Mouse (Mus musculus) limb, embryonic 12.5 days (tissue): Measurements from ENCODE around the gene Rassf7. TPM values are rescaled to one million over a fixed set of nuclear protein-coding genes. Genes with fewer than 3 reads are reported as not detected.

Experiments
- ATAC-seq: fragments of 200-750 bp; cut with Nextera tagmentation; 2 replicates; pipeline ENCODE4 v1.8.0; 2017; ENCODE audit warnings: low read depth, moderate TSS enrichment; ENCODE audit not compliant: insufficient number of reproducible peaks, insufficient read depth, low FRiP score, low TSS enrichment
- H3K27ac ChIP-seq: fragments of 300-500 bp; sonication (generic); 2 replicates; pipeline ENCODE4 v1.5.1; 2016; ENCODE audit warnings: mild to moderate bottlenecking, moderate library complexity
- H3K27me3 ChIP-seq: fragments of 300-500 bp; sonication (generic); 2 replicates; pipeline ENCODE4 v1.6.1; 2016; ENCODE audit warnings: mild to moderate bottlenecking, moderate library complexity
- H3K36me3 ChIP-seq: fragments of 300-500 bp; sonication (generic); 2 replicates; pipeline ENCODE4 v1.6.1; 2016; ENCODE audit warnings: mild to moderate bottlenecking, moderate library complexity
- H3K4me1 ChIP-seq: fragments of 300-500 bp; sonication (generic); replicated peaks from 2 replicates; pipeline ENCODE4 v1.6.1; 2016
- H3K4me2 ChIP-seq: fragments of 300-500 bp; sonication (generic); 2 replicates; pipeline ENCODE4 v1.6.1; 2016; ENCODE audit warnings: mild to moderate bottlenecking, moderate library complexity
- H3K4me3 ChIP-seq: fragments of 300-500 bp; sonication (generic); replicated peaks from 2 replicates; pipeline ENCODE4 v1.5.1; 2016; ENCODE audit warnings: mild to moderate bottlenecking
- H3K9ac ChIP-seq: fragments of 300-500 bp; sonication (generic); replicated peaks from 2 replicates; pipeline ENCODE4 v1.6.1; 2016; ENCODE audit warnings: mild to moderate bottlenecking, moderate library complexity
- H3K9me3 ChIP-seq: fragments of 300-500 bp; sonication (generic); 2 replicates; pipeline ENCODE4 v1.6.1; 2016; ENCODE audit warnings: mild to moderate bottlenecking, moderate library complexity
- WGBS: fragments of 180-500 bp; shearing (Covaris S2); methylation state at CpG from one replicate; pipeline ENCODE4 v1.1.7; 2016; 5-methylcytosine and 5-hydroxymethylcytosine counted together
- polyA plus RNA-seq: library from polyadenylated mRNA; unstranded; fragments of >200 nt; fragmentation: Nextera tagmentation; extraction: Ambion mirVana; gene quantifications from 2 replicates; pipeline ENCODE4 v1.2.1, GENCODE M21; 2016

The Rassf7 gene
- polyA plus RNA-seq, 1 experiment from 2014 or later: 39.1 TPM

GRCm38 (mm10) chr7:141188733-141189132 is 26.9 kb upstream of the Rassf7 start:
- Histone ChIP-seq H3K9ac (no peak overlapping the region), H3K4me2 (no peak overlapping the region), H3K4me1 (peaks cover 13% of the 10 kb centered on the region), H3K36me3 (peaks cover 36% of the 10 kb centered on the region), H3K27ac (no peak overlapping the region), H3K4me3 (no peak overlapping the region), H3K9me3 (no peaks in the 10 kb centered on the region), H3K27me3 (no peaks in the 10 kb centered on the region)
- ATAC-seq: no peak
- WGBS: 85% methylated on average over 3 of the region's 3 CpGs

- Histone ChIP-seq H3K27ac (no peak overlapping the region), H3K36me3 (peaks cover 36% of the 10 kb centered on the region), H3K9ac (no peak overlapping the region), H3K27me3 (no peaks in the 10 kb centered on the region), H3K4me2 (no peak overlapping the region), H3K9me3 (no peaks in the 10 kb centered on the region), H3K4me3 (no peak overlapping the region), H3K4me1 (peaks cover 16% of the 10 kb centered on the region)
- no peak for ATAC-seq
- WGBS: 87% methylated on average over 3 of the region's 3 CpGs
Observed at GRCm38 (mm10) chr7:141190220-141190619, 25.4 kb upstream of the Rassf7 start.

GRCm38 (mm10) chr7:141191036-141191435 is 24.6 kb upstream of the Rassf7 start:
- H3K4me1 ChIP-seq: peaks cover 20% of the 10 kb centered on the region
- no peak overlapping the region for H3K27ac ChIP-seq
- no peak overlapping the region for H3K4me2 ChIP-seq
- H3K36me3 ChIP-seq: peaks cover 36% of the 10 kb centered on the region
- no peaks in the 10 kb centered on the region for H3K27me3 ChIP-seq
- no peak for ATAC-seq
- H3K9ac ChIP-seq: no peak overlapping the region
- no peak overlapping the region for H3K4me3 ChIP-seq
- WGBS: 93% methylated on average over 14 of the region's 14 CpGs
- no peaks in the 10 kb centered on the region for H3K9me3 ChIP-seq

- Histone ChIP-seq H3K4me1 (peaks cover 20% of the 10 kb centered on the region), H3K27me3 (no peaks in the 10 kb centered on the region), H3K4me3 (peak overlapping the region; percentile 92), H3K9me3 (no peaks in the 10 kb centered on the region), H3K9ac (peak overlapping the region; percentile 93; the same call in 1 of the 2 replicates), H3K36me3 (peaks cover 40% of the 10 kb centered on the region), H3K27ac (no peak overlapping the region), H3K4me2 (peak overlapping the region; percentile 94)
- WGBS: 90% methylated on average over 24 of the region's 24 CpGs
- no peak for ATAC-seq
Observed at GRCm38 (mm10) chr7:141191796-141192685, 23.6 kb upstream of the Rassf7 start.

- Histone ChIP-seq H3K9ac (peak overlapping the region; percentile 93), H3K36me3 (peaks cover 47% of the 10 kb centered on the region), H3K27me3 (no peaks in the 10 kb centered on the region), H3K4me1 (peaks cover 20% of the 10 kb centered on the region), H3K4me3 (peak overlapping the region; percentile 92), H3K27ac (peak overlapping the region; percentile 84), H3K4me2 (peak overlapping the region; percentile 94), H3K9me3 (no peaks in the 10 kb centered on the region)
- no peak for ATAC-seq
- WGBS: 31% methylated on average over 12 of the region's 12 CpGs
Observed at GRCm38 (mm10) chr7:141192776-141193347, 22.8 kb upstream of the Rassf7 start.

GRCm38 (mm10) chr7:141193348-141193856 is 22.3 kb upstream of the Rassf7 start:
- peaks cover 50% of the 10 kb centered on the region for H3K36me3 ChIP-seq
- H3K4me1 ChIP-seq: peaks cover 20% of the 10 kb centered on the region
- peak; percentile 40 for ATAC-seq
- peak overlapping the region; percentile 92 for H3K4me3 ChIP-seq
- under 1% methylated on average over 36 of the region's 43 CpGs for WGBS
- H3K27me3 ChIP-seq: no peaks in the 10 kb centered on the region
- H3K9me3 ChIP-seq: no peaks in the 10 kb centered on the region
- H3K27ac ChIP-seq: peak overlapping the region; percentile 84
- peak overlapping the region; percentile 94 for H3K4me2 ChIP-seq
- peak overlapping the region; percentile 93 for H3K9ac ChIP-seq

- peaks cover 20% of the 10 kb centered on the region for H3K4me1 ChIP-seq
- peak; percentile 90 for ATAC-seq
- peaks cover 48% of the 10 kb centered on the region for H3K36me3 ChIP-seq
- H3K4me3 ChIP-seq: peak within 1 kb of the TSS; percentile 92
- H3K9ac ChIP-seq: peak within 1 kb of the TSS; percentile 93
- no peaks in the 10 kb centered on the region for H3K27me3 ChIP-seq
- H3K9me3 ChIP-seq: no peaks in the 10 kb centered on the region
- H3K4me2 ChIP-seq: peak within 1 kb of the TSS; percentile 97
- peak within 1 kb of the TSS; percentile 85 for H3K27ac ChIP-seq
- under 1% methylated on average over 37 of the region's 39 CpGs for WGBS
Observed at GRCm38 (mm10) chr7:141193948-141194347, 21.7 kb upstream of the Rassf7 start, which contains the start of the genes Hras and Lrrc56. Gene Hras (minus strand): TSS chr7:141194005. Gene Lrrc56 (plus strand): TSS chr7:141194157.

- H3K4me3 ChIP-seq: peak overlapping the region; percentile 92
- WGBS: under 1% methylated on average over 23 of the region's 23 CpGs
- H3K9ac ChIP-seq: peak overlapping the region; percentile 57
- no peaks in the 10 kb centered on the region for H3K27me3 ChIP-seq
- H3K4me1 ChIP-seq: peaks cover 20% of the 10 kb centered on the region
- no peak for ATAC-seq
- H3K4me2 ChIP-seq: peak overlapping the region; percentile 97
- H3K27ac ChIP-seq: peak overlapping the region; percentile 77
- peaks cover 46% of the 10 kb centered on the region for H3K36me3 ChIP-seq
- no peaks in the 10 kb centered on the region for H3K9me3 ChIP-seq
Observed at GRCm38 (mm10) chr7:141194409-141194808, 21.3 kb upstream of the Rassf7 start.

GRCm38 (mm10) chr7:141194830-141195229 is 20.8 kb upstream of the Rassf7 start:
- Histone ChIP-seq H3K27me3 (no peaks in the 10 kb centered on the region), H3K4me2 (peak overlapping the region; percentile 97), H3K9ac (peak overlapping the region; percentile 57), H3K27ac (peak overlapping the region; percentile 85), H3K4me3 (peak overlapping the region; percentile 92), H3K4me1 (peaks cover 20% of the 10 kb centered on the region), H3K9me3 (no peaks in the 10 kb centered on the region), H3K36me3 (peaks cover 46% of the 10 kb centered on the region)
- 0 out of 2 replicates have a peak, but pooled peaks have one; percentile 9 for ATAC-seq
- under 1% methylated on average over 28 of the region's 28 CpGs for WGBS

GRCm38 (mm10) chr7:141195754-141196153 is 19.9 kb upstream of the Rassf7 start:
- Histone ChIP-seq H3K9ac (no peak overlapping the region), H3K4me3 (peak overlapping the region; percentile 92; the same call in 1 of the 2 replicates)

More at GRCm38 (mm10) chr7:141195754-141196153, 19.9 kb upstream of the Rassf7 start:
- no peak for ATAC-seq
- Histone ChIP-seq H3K27ac (no peak overlapping the region), H3K36me3 (peaks cover 40% of the 10 kb centered on the region), H3K9me3 (no peaks in the 10 kb centered on the region), H3K4me2 (peak overlapping the region; percentile 97), H3K4me1 (peaks cover 20% of the 10 kb centered on the region), H3K27me3 (no peaks in the 10 kb centered on the region)
- 93% methylated on average over 2 of the region's 2 CpGs for WGBS
